ENCODE assay signal across 18 mouse cellular contexts in genomic region chr7:78558503-78558902, GRCm38 (mm10).
A peak's percentile ranks its signal among the peaks of the same experiment; 100 is the strongest.
DNase-seq lines count a peak whose midpoint lies in the region; ATAC-seq lines count a peak whose summit lies in the region.
"Had no signal": no experiment of that assay in that cellular context is flagged by ENCODE, and none has a peak within 500 bp of the region (broad histone marks: within the 10 kb centered on the region; RNA-seq: fewer than 3 reads in every experiment).

No protein-coding gene starts in this region.

- H3K9me3 ChIP-seq in midbrain, embryonic 11.5 days (ENCODE audit: control insufficient read depth, low read length): no peaks in the 10 kb centered on the region
- no peaks in the 10 kb centered on the region for H3K9me3 ChIP-seq in midbrain, embryonic 10.5 days (replicated peaks)
- H3K9me3 ChIP-seq: G1E had no signal

- H3K9ac ChIP-seq in midbrain, embryonic 11.5 days (ENCODE audit: low read length): no peak overlapping the region

- H3K4me1 ChIP-seq in midbrain, embryonic 11.5 days (ENCODE audit: control insufficient read depth, insufficient read depth, low read length): no peaks in the 10 kb centered on the region
- H3K4me1 ChIP-seq in midbrain, embryonic 10.5 days: no peaks in the 10 kb centered on the region

- H3K4me3 ChIP-seq in midbrain, embryonic 11.5 days (ENCODE audit: low read depth, low read length): no peak overlapping the region
- no peak overlapping the region for H3K4me3 ChIP-seq in midbrain, embryonic 10.5 days

- H3K4me2 ChIP-seq in midbrain, embryonic 11.5 days: no peak overlapping the region

- peak; percentile 79 for ATAC-seq in frontal cortex, adult (ENCODE audit: low TSS enrichment)
- ATAC-seq in midbrain, embryonic 11.5 days (ENCODE audit: low FRiP score): no peak
- ATAC-seq: activated CD4-positive, CD25-positive, alpha-beta regulatory T cell, adult 4 months; CD4-positive, CD25-positive, alpha-beta regulatory T cell, adult 4 months; Patski had no signal

- no peaks in the 10 kb centered on the region for H3K27me3 ChIP-seq in midbrain, embryonic 11.5 days (ENCODE audit: control insufficient read depth, insufficient read depth, low read length)
- H3K27me3 ChIP-seq in midbrain, embryonic 10.5 days (ENCODE audit: low read depth, poor library complexity, severe bottlenecking): no peaks in the 10 kb centered on the region
- H3K27me3 ChIP-seq: Patski had no signal

- no peak for DNase-seq in frontal cortex, adult 2 months (ENCODE audit: extremely low spot score in 1 of 2, low spot score in 1 of 2)
- peak; percentile 12 for DNase-seq in midbrain, embryonic 11.5 days (ENCODE audit: low spot score, missing footprints)
- no peak for DNase-seq in midbrain, embryonic 10.5 days (ENCODE audit: low spot score)
- DNase-seq: adrenal gland, adult 2 months; adrenal gland, adult 8-10 months; adrenal gland, postnatal 10 days; adrenal gland, postnatal 14 days; adrenal gland, postnatal 25 days; adrenal gland, postnatal 36 days; B cell, adult 2 months; cerebellum, adult 11 months; cerebellum, adult 11-12 months; cerebellum, adult 18-20 months had no signal

- H3K36me3 ChIP-seq in midbrain, embryonic 11.5 days (ENCODE audit: control insufficient read depth, insufficient read depth, low read length): no peaks in the 10 kb centered on the region
- no peaks in the 10 kb centered on the region for H3K36me3 ChIP-seq in midbrain, embryonic 10.5 days
- H3K36me3 ChIP-seq: G1E had no signal

- WGBS in midbrain, embryonic 11.5 days: 90% methylated on average over 5 of the region's 5 CpGs
- 87% methylated on average over 5 of the region's 5 CpGs for WGBS in midbrain, embryonic 10.5 days

- no peak overlapping the region for H3K27ac ChIP-seq in midbrain, embryonic 11.5 days (ENCODE audit: low read depth, low read length)
- H3K27ac ChIP-seq in midbrain, embryonic 10.5 days (replicated peaks): no peak overlapping the region
